Comparison of ENCODE assay signal across 16 mouse cellular contexts in the genomic region with DNA sequence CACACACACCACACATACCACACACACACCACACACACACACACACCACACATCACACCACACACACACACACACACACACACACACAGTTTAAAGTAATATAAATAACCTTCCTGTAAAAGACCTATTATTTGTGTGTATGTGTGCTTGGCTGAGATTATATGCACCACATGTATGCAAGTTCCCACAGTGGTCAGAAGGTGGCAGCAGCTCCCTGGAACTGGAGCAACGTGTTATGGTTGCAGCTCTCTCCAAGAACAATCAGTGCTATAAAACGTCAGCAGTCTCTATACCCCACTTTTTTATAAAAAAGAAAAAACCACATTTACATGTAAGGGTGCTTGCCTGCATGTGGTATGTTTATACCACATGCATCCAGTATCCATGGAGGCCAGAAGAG. TPM values are rescaled to one million over a fixed set of nuclear protein-coding genes. Genes with fewer than 3 reads are reported as not detected.
A peak's percentile ranks its signal among the peaks of the same experiment; 100 is the strongest.
DNase-seq lines count a peak whose midpoint lies in the region; ATAC-seq and TF ChIP-seq lines count a peak whose summit lies in the region.
"Had no signal": no experiment of that assay in that cellular context is flagged by ENCODE, and none has a peak within 500 bp of the region (broad histone marks: within the 10 kb centered on the region; RNA-seq: fewer than 3 reads in every experiment).

No protein-coding gene starts in this region.

- 0 out of 2 replicates have a peak, but pooled peaks cover 2% of the 10 kb centered on the region for H3K9me3 ChIP-seq in midbrain, embryonic 11.5 days (ENCODE audit: control insufficient read depth, low read length)
- no peaks in the 10 kb centered on the region for H3K9me3 ChIP-seq in midbrain, embryonic 16.5 days (replicated peaks; ENCODE audit: control insufficient read depth, low read length, poor library complexity, severe bottlenecking)
- 0 out of 2 replicates have a peak, but pooled peaks cover 5% of the 10 kb centered on the region for H3K9me3 ChIP-seq in kidney, embryonic 16.5 days (ENCODE audit: low read length)
- H3K9me3 ChIP-seq: forebrain, embryonic 13.5 days had no signal

- TF ChIP-seq CTCF in kidney, adult 2 months (conservative IDR thresholded peaks at IDR 0.05; ENCODE audit: insufficient read depth, insufficient read length, low read depth, low read length) = peak; percentile 34; the same call in 1 of the 2 replicates
- peak; percentile 57; the same call in 1 of the 2 replicates for TF ChIP-seq CTCF in small intestine, adult 2 months (IDR thresholded peaks at IDR 0.05; ENCODE audit: extremely low read depth, insufficient read length, insufficient replicate concordance, low read depth, low read length)

- ATAC-seq in midbrain, embryonic 11.5 days (ENCODE audit: low FRiP score) = no peak
- no peak for ATAC-seq in midbrain, embryonic 16.5 days
- ATAC-seq in kidney, embryonic 16.5 days (ENCODE audit: low FRiP score, low TSS enrichment) = no peak
- ATAC-seq: forebrain, embryonic 13.5 days; inflammation-experienced regulatory T-cells, adult 6 months had no signal

- WGBS in kidney, adult 2 months = 80% methylated on average over 2 of the region's 2 CpGs
- WGBS in midbrain, embryonic 11.5 days = 89% methylated on average over 2 of the region's 2 CpGs
- WGBS in midbrain, embryonic 16.5 days = 72% methylated on average over 2 of the region's 2 CpGs
- 68% methylated on average over 2 of the region's 2 CpGs for WGBS in small intestine, adult 2 months
- 81% methylated on average over 2 of the region's 2 CpGs for WGBS in kidney, embryonic 16.5 days

- H3K4me1 ChIP-seq in kidney, adult 2 months (ENCODE audit: control insufficient read depth, insufficient read depth, low read length) = no peaks in the 10 kb centered on the region
- peaks cover 3% of the 10 kb centered on the region for H3K4me1 ChIP-seq in midbrain, embryonic 11.5 days (ENCODE audit: control insufficient read depth, insufficient read depth, low read length)
- H3K4me1 ChIP-seq in midbrain, embryonic 16.5 days (ENCODE audit: control insufficient read depth, insufficient read depth, low read length) = peaks cover 5% of the 10 kb centered on the region; the same call in 1 of the 2 replicates
- peaks cover 12% of the 10 kb centered on the region for H3K4me1 ChIP-seq in small intestine, adult 2 months (ENCODE audit: control insufficient read depth, insufficient read depth, insufficient read length, low read length)
- H3K4me1 ChIP-seq in kidney, embryonic 16.5 days (ENCODE audit: insufficient read depth, low read length) = peaks cover 7% of the 10 kb centered on the region; the same call in 1 of the 2 replicates

- H3K36me3 ChIP-seq in kidney, adult 2 months (ENCODE audit: control insufficient read depth, insufficient read depth, low read length) = no peaks in the 10 kb centered on the region
- no peaks in the 10 kb centered on the region for H3K36me3 ChIP-seq in midbrain, embryonic 11.5 days (ENCODE audit: control insufficient read depth, insufficient read depth, low read length)
- H3K36me3 ChIP-seq in midbrain, embryonic 16.5 days (ENCODE audit: control insufficient read depth, insufficient read depth, low read length) = no peaks in the 10 kb centered on the region
- H3K36me3 ChIP-seq in small intestine, adult 2 months (ENCODE audit: control insufficient read depth, insufficient read depth, low read length) = peaks cover 26% of the 10 kb centered on the region
- H3K36me3 ChIP-seq in kidney, embryonic 16.5 days (ENCODE audit: insufficient read depth, low read length) = no peaks in the 10 kb centered on the region

- no peak overlapping the region for H3K4me3 ChIP-seq in kidney, adult 2 months (ENCODE audit: insufficient read depth, low read depth, low read length)
- no peak overlapping the region for H3K4me3 ChIP-seq in midbrain, embryonic 11.5 days (ENCODE audit: low read depth, low read length)
- H3K4me3 ChIP-seq in midbrain, embryonic 16.5 days (ENCODE audit: low read depth, low read length) = no peak overlapping the region
- H3K4me3 ChIP-seq in small intestine, adult 2 months (ENCODE audit: low read depth, low read length) = peak overlapping the region; percentile 24; the same call in 1 of the 2 replicates
- no peak overlapping the region for H3K4me3 ChIP-seq in kidney, embryonic 16.5 days (ENCODE audit: low read length)
- H3K4me3 ChIP-seq: forebrain, embryonic 13.5 days had no signal

- H3K9ac ChIP-seq in midbrain, embryonic 11.5 days (ENCODE audit: low read length) = no peak overlapping the region
- H3K9ac ChIP-seq in midbrain, embryonic 16.5 days (ENCODE audit: low read depth, low read length) = no peak overlapping the region
- H3K9ac ChIP-seq in kidney, embryonic 16.5 days (replicated peaks; ENCODE audit: low read length) = no peak overlapping the region
- H3K9ac ChIP-seq: forebrain, embryonic 13.5 days had no signal

- H3K4me2 ChIP-seq in midbrain, embryonic 11.5 days = no peak overlapping the region
- no peak overlapping the region for H3K4me2 ChIP-seq in midbrain, embryonic 16.5 days (ENCODE audit: low read length)
- H3K4me2 ChIP-seq in kidney, embryonic 16.5 days (replicated peaks; ENCODE audit: low read depth, low read length) = no peak overlapping the region
- H3K4me2 ChIP-seq: forebrain, embryonic 13.5 days; liver, embryonic 11.5 days had no signal

- no peak for DNase-seq in kidney, adult 2 months
- DNase-seq in kidney, postnatal 14 days = no peak
- DNase-seq in midbrain, embryonic 11.5 days (ENCODE audit: low spot score, missing footprints) = peak; percentile 31
- peak; percentile 27 for DNase-seq in NIH3T3 (ENCODE audit: low read depth)
- no peak for DNase-seq in urinary bladder, postnatal 25 days (ENCODE audit: low spot score)
- DNase-seq: adrenal gland, postnatal 25 days; heart, postnatal 4 days; thymus, postnatal 14 days had no signal

- no peaks in the 10 kb centered on the region for H3K27me3 ChIP-seq in kidney, adult 2 months (replicated peaks; ENCODE audit: control insufficient read depth, insufficient read depth, low read length)
- H3K27me3 ChIP-seq in midbrain, embryonic 11.5 days (ENCODE audit: control insufficient read depth, insufficient read depth, low read length) = peaks cover 5% of the 10 kb centered on the region
- peaks cover 8% of the 10 kb centered on the region; the same call in 1 of the 2 replicates for H3K27me3 ChIP-seq in midbrain, embryonic 16.5 days (ENCODE audit: control insufficient read depth, insufficient read depth, low read depth, low read length)
- no peaks in the 10 kb centered on the region for H3K27me3 ChIP-seq in small intestine, adult 2 months (ENCODE audit: control insufficient read depth, insufficient read depth, low read length)
- peaks cover 14% of the 10 kb centered on the region; the same call in 1 of the 2 replicates for H3K27me3 ChIP-seq in kidney, embryonic 16.5 days (ENCODE audit: insufficient read depth, low read length)

- no peak for TF ChIP-seq POLR2A in kidney, adult 2 months (IDR thresholded peaks at IDR 0.05; ENCODE audit: low read depth, low read length)
- no peak for TF ChIP-seq POLR2A in small intestine, adult 2 months (IDR thresholded peaks at IDR 0.05; ENCODE audit: low read depth, low read length)

- no peak overlapping the region for H3K27ac ChIP-seq in kidney, adult 2 months (ENCODE audit: insufficient read depth, low read depth, low read length)
- no peak overlapping the region for H3K27ac ChIP-seq in midbrain, embryonic 11.5 days (ENCODE audit: low read depth, low read length)
- H3K27ac ChIP-seq in midbrain, embryonic 16.5 days (ENCODE audit: low read length) = no peak overlapping the region
- H3K27ac ChIP-seq in small intestine, adult 2 months (ENCODE audit: insufficient read depth, low read depth, low read length) = peak overlapping the region; percentile 100; the same call in 1 of the 2 replicates
- no peak overlapping the region for H3K27ac ChIP-seq in kidney, embryonic 16.5 days (ENCODE audit: low read length)
- H3K27ac ChIP-seq: forebrain, embryonic 13.5 days had no signal

RNA-seq across cellular contexts. Expression of a gene that starts 4.2 kb away (rescaled TPM):
- 8.5 and 12.4 TPM in 2 replicates for polyA plus RNA-seq in kidney, adult 2 months (2012; rRNA removed)
- polyA plus RNA-seq in midbrain, embryonic 11.5 days (2014; fragmentation: Nextera tagmentation; extraction: Ambion mirVana) = 1.1 and 1.3 TPM in 2 replicates
- 2.9 and 3.3 TPM in 2 replicates for polyA plus RNA-seq in midbrain, embryonic 16.5 days (2015; fragmentation: Nextera tagmentation; extraction: Ambion mirVana)
- 196 and 563 TPM in 2 replicates for polyA plus RNA-seq in small intestine, adult 2 months (2012; rRNA removed)
- 1.7 and 2.0 TPM in 2 replicates for polyA plus RNA-seq in kidney, embryonic 16.5 days (2015; fragmentation: Nextera tagmentation; extraction: Ambion mirVana)
- polyA plus RNA-seq: inflammation-experienced regulatory T-cells, adult 6 months had no signal

RNA-seq across cellular contexts. Expression of a gene that starts 42.1 kb away (rescaled TPM):
- not detected in 2 replicates for polyA plus RNA-seq in kidney, adult 2 months (2012; rRNA removed)
- not detected in 2 replicates for polyA plus RNA-seq in midbrain, embryonic 11.5 days (2014; fragmentation: Nextera tagmentation; extraction: Ambion mirVana)
- polyA plus RNA-seq in midbrain, embryonic 16.5 days (2015; fragmentation: Nextera tagmentation; extraction: Ambion mirVana) = not detected in 2 replicates
- polyA plus RNA-seq in small intestine, adult 2 months (2012; rRNA removed) = not detected in 2 replicates
- not detected in 2 replicates for polyA plus RNA-seq in kidney, embryonic 16.5 days (2015; fragmentation: Nextera tagmentation; extraction: Ambion mirVana)
- polyA plus RNA-seq: embryonic facial prominence, embryonic 14.5 days; forebrain, embryonic 13.5 days; inflammation-experienced regulatory T-cells, adult 6 months; large intestine, adult 2 months; liver, embryonic 11.5 days had no signal

Comparison
In these comparisons a context has a peak if more than half of its experiments do, and no peak if none do; other contexts are left out.
1. DNase-seq: peak in midbrain, embryonic 11.5 days (single experiment) and NIH3T3 (single experiment); none in kidney, adult 2 months (single experiment), kidney, postnatal 14 days (single experiment) and urinary bladder, postnatal 25 days (single experiment).
2. RNA of a gene that starts 4.2 kb away (polyA plus RNA-seq): 196 to 563 TPM in small intestine, adult 2 months; 8.5 to 12.4 TPM in kidney, adult 2 months, 2.9 to 3.3 TPM in midbrain, embryonic 16.5 days, 1.7 to 2.0 TPM in kidney, embryonic 16.5 days and 1.1 to 1.3 TPM in midbrain, embryonic 11.5 days; every median in the first group is over 10 times any median in the second.